ENCODE assay signal across 15 mouse cellular contexts in the genomic region with DNA sequence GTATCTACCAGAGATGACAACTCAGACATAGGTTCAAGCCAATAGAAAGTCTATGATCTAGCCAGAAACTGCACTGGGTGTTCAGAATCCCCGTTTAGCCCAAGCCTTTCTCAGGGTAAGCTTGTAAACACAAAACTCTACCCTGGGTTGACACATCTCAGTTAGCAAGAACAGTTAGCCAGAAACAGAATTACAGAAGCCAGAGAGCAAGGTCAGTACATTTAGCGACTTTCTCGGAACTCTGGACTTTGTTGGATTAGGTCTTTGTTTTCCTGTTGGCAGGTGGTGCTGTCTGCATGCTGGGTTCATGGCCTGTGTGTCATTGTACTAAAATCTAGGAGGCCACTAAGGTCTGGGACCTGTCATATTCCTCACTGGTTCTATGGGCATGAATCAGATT.
DNase-seq lines count a peak whose midpoint lies in the region; ATAC-seq lines count a peak whose summit lies in the region.
"Had no signal": no experiment of that assay in that cellular context is flagged by ENCODE, and none has a peak within 500 bp of the region (broad histone marks: within the 10 kb centered on the region; RNA-seq: fewer than 3 reads in every experiment).

No protein-coding gene starts in this region.

- H3K9ac ChIP-seq in kidney, embryonic 16.5 days (replicated peaks; ENCODE audit: low read length), result no peak overlapping the region
- H3K9ac ChIP-seq in kidney, embryonic 15.5 days, result no peak overlapping the region
- H3K9ac ChIP-seq: forebrain, embryonic 13.5 days; forebrain, postnatal 0 days; hindbrain, embryonic 13.5 days had no signal

- no peaks in the 10 kb centered on the region for H3K36me3 ChIP-seq in kidney, embryonic 16.5 days (ENCODE audit: insufficient read depth, low read length)
- no peaks in the 10 kb centered on the region for H3K36me3 ChIP-seq in kidney, embryonic 15.5 days
- H3K36me3 ChIP-seq: embryonic facial prominence, embryonic 10.5 days; hindbrain, embryonic 13.5 days had no signal

- no peaks in the 10 kb centered on the region for H3K9me3 ChIP-seq in kidney, embryonic 16.5 days (ENCODE audit: low read length)
- no peaks in the 10 kb centered on the region for H3K9me3 ChIP-seq in kidney, embryonic 15.5 days (replicated peaks)
- H3K9me3 ChIP-seq: embryonic facial prominence, embryonic 10.5 days; forebrain, embryonic 13.5 days; hindbrain, embryonic 13.5 days had no signal

- no peaks in the 10 kb centered on the region for H3K27me3 ChIP-seq in kidney, embryonic 16.5 days (ENCODE audit: insufficient read depth, low read length)
- H3K27me3 ChIP-seq in kidney, embryonic 15.5 days, result no peaks in the 10 kb centered on the region
- H3K27me3 ChIP-seq: forebrain, embryonic 13.5 days; hindbrain, embryonic 13.5 days had no signal

- ATAC-seq in kidney, embryonic 16.5 days (ENCODE audit: low FRiP score, low TSS enrichment), result no peak
- ATAC-seq in kidney, embryonic 15.5 days (replicated peaks; ENCODE audit: low FRiP score), result no peak
- ATAC-seq: forebrain, embryonic 13.5 days; forebrain, postnatal 0 days had no signal

- DNase-seq in adrenal gland, adult 8-10 months, result peak; percentile 56
- DNase-seq in adrenal gland, postnatal 10 days, result no peak
- peak; percentile 26 for DNase-seq in kidney, adult 11 months
- DNase-seq in kidney, postnatal 36 days, result peak; percentile 41 to 47
- DNase-seq in adrenal gland, postnatal 36 days, result peak; percentile 25 to 38
- DNase-seq: cerebellum, adult 2 months; cerebellum, postnatal 10 days; forebrain, postnatal 0 days; gastrocnemius, postnatal 14 days; heart, postnatal 10 days had no signal

- H3K4me1 ChIP-seq in kidney, embryonic 16.5 days (ENCODE audit: insufficient read depth, low read length), result no peaks in the 10 kb centered on the region
- no peaks in the 10 kb centered on the region for H3K4me1 ChIP-seq in kidney, embryonic 15.5 days
- H3K4me1 ChIP-seq: embryonic facial prominence, embryonic 10.5 days; forebrain, embryonic 13.5 days; hindbrain, embryonic 13.5 days had no signal

- H3K4me3 ChIP-seq in kidney, embryonic 16.5 days (ENCODE audit: low read length), result no peak overlapping the region
- no peak overlapping the region for H3K4me3 ChIP-seq in kidney, embryonic 15.5 days (replicated peaks)
- H3K4me3 ChIP-seq: embryonic facial prominence, embryonic 10.5 days; forebrain, embryonic 13.5 days; hindbrain, embryonic 13.5 days had no signal

- WGBS in kidney, embryonic 16.5 days, result 77% methylated on average over 3 of the region's 3 CpGs
- 77% methylated on average over 3 of the region's 3 CpGs for WGBS in kidney, embryonic 15.5 days

- no peak overlapping the region for H3K27ac ChIP-seq in kidney, embryonic 16.5 days (ENCODE audit: low read length)
- H3K27ac ChIP-seq in kidney, embryonic 15.5 days, result no peak overlapping the region
- H3K27ac ChIP-seq: embryonic facial prominence, embryonic 10.5 days; forebrain, embryonic 13.5 days; hindbrain, embryonic 13.5 days had no signal

- no peak overlapping the region for H3K4me2 ChIP-seq in kidney, embryonic 16.5 days (replicated peaks; ENCODE audit: low read depth, low read length)
- H3K4me2 ChIP-seq in kidney, embryonic 15.5 days, result no peak overlapping the region
- H3K4me2 ChIP-seq: forebrain, embryonic 13.5 days; hindbrain, embryonic 13.5 days had no signal
